Mouse (Mus musculus): ENCODE data around the gene Fam160b1. TPM values are rescaled to one million over a fixed set of nuclear protein-coding genes. Genes with fewer than 3 reads are reported as not detected.

Gene Fam160b1
- polyA plus RNA-seq, 1 experiment from 2014 or later, result 12.7 TPM

DNA sequence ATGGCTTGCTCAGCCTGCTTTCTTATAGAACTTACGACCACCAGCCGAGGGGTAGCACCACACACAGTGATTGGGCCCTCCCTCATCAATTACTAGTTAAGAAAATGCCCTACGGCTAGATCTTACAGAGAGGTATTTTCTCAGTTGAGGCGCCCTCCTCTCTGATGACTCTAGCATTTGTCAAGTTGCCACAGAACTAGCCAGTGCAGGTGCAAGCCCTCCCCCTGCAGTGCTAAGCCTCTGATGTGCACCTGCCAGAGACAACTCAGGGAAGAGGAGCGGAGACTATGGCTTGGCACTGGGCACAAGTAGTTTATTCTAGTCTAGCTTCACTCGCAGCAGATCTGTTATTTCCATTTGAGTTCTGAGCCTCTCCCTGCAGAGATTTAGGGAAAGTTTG is 71.0 kb downstream of the Fam160b1 start:
- Histone ChIP-seq H3K36me3 (ENCODE audit: control insufficient read depth, insufficient read depth, low read length) (no peaks in the 10 kb centered on the region), H3K27me3 (replicated peaks; ENCODE audit: control insufficient read depth, insufficient read depth, low read length) (no peaks in the 10 kb centered on the region), H3K9me3 (replicated peaks; ENCODE audit: control insufficient read depth, low read length) (no peaks in the 10 kb centered on the region), H3K9ac (ENCODE audit: low read length) (no peak overlapping the region), H3K27ac (ENCODE audit: low read depth, low read length) (no peak overlapping the region), H3K4me2 (ENCODE audit: low read length) (no peak overlapping the region), H3K4me3 (ENCODE audit: low read depth, low read length) (no peak overlapping the region), H3K4me1 (ENCODE audit: control insufficient read depth, insufficient read depth, low read length) (no peaks in the 10 kb centered on the region; the same call in 1 of the 2 replicates)
- DNase-seq (ENCODE audit: low spot score) (no peak), ATAC-seq (no peak)
- WGBS, result 49% methylated on average over 6 of the region's 6 CpGs

DNA sequence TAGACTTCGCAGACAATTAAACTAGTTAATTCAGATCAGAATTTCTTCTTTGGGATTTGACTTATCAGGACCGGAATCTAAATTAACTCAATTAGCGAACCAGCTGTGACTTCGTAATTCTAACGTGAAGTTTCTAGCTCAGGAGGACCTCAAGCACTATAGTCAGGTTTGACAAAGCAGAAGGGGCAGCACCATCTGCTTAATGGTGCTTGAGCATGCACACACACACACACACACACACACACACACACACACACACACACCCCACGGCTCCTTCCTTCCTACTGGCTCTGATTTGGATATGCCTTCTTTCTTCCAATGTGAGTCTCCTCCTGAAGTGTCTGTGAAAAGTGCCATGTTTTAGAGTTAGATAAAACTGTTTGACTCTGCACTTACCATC is 73.5 kb downstream of the Fam160b1 start:
- no peak for DNase-seq (ENCODE audit: low spot score)
- no peak for ATAC-seq
- Histone ChIP-seq H3K9me3 (replicated peaks; ENCODE audit: control insufficient read depth, low read length) (no peaks in the 10 kb centered on the region), H3K4me1 (ENCODE audit: control insufficient read depth, insufficient read depth, low read length) (no peaks in the 10 kb centered on the region; the same call in 1 of the 2 replicates), H3K4me2 (ENCODE audit: low read length) (no peak overlapping the region), H3K9ac (ENCODE audit: low read length) (no peak overlapping the region), H3K36me3 (ENCODE audit: control insufficient read depth, insufficient read depth, low read length) (no peaks in the 10 kb centered on the region), H3K27ac (ENCODE audit: low read depth, low read length) (no peak overlapping the region), H3K4me3 (ENCODE audit: low read depth, low read length) (no peak overlapping the region), H3K27me3 (replicated peaks; ENCODE audit: control insufficient read depth, insufficient read depth, low read length) (no peaks in the 10 kb centered on the region)
- WGBS, result 51% methylated on average over 6 of the region's 6 CpGs

DNA sequence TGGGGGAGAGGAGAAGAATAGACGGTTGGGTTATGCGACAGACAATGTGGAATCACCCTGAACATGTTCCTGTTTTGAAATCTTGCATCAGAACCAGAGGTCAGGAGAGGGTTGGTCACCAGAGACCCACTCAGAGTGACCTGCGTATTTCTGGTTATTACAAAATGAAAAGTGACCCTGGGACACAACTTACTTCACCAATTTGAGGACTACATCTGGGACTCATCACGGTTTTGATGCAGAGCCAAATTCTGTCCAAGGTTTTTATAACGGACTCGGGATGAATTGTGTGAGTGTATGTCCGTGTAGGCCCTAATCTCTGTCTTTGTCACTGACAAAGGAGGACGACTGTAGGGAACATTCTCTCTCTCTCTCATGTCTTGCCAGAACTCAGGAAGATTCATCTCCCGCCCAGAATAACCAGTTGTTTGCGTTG is 76.1 kb downstream of the Fam160b1 start:
- Histone ChIP-seq H3K27ac (ENCODE audit: low read depth, low read length) (no peak overlapping the region), H3K4me3 (ENCODE audit: low read depth, low read length) (no peak overlapping the region), H3K9me3 (replicated peaks; ENCODE audit: control insufficient read depth, low read length) (no peaks in the 10 kb centered on the region), H3K9ac (ENCODE audit: low read length) (no peak overlapping the region), H3K36me3 (ENCODE audit: control insufficient read depth, insufficient read depth, low read length) (no peaks in the 10 kb centered on the region), H3K27me3 (replicated peaks; ENCODE audit: control insufficient read depth, insufficient read depth, low read length) (no peaks in the 10 kb centered on the region), H3K4me2 (ENCODE audit: low read length) (no peak overlapping the region), H3K4me1 (ENCODE audit: control insufficient read depth, insufficient read depth, low read length) (no peaks in the 10 kb centered on the region; the same call in 1 of the 2 replicates)
- 65% methylated on average over 10 of the region's 10 CpGs for WGBS
- ATAC-seq (no peak), DNase-seq (ENCODE audit: low spot score) (no peak)

DNA sequence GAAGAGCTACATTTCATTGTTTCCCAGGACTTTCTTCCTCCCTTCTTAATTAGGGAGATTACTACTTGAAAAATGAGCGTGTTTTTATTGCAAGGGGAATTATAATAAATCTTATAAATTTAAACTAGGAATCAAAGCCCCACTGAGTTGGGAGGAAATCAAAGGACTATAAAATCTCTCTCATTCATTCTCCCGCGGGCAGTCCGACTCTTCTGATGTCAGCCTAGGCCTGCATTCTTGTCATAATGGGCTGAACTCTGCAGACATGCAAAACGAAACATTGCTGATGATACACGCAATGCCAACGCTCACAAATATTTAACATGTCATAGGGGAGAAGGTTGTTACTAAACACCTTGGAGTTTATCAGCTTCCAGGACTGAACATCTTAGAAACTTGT is 76.6 kb downstream of the Fam160b1 start:
- H3K27ac ChIP-seq (ENCODE audit: low read depth, low read length), result no peak overlapping the region
- DNase-seq (ENCODE audit: low spot score) (no peak), ATAC-seq (no peak)
- 66% methylated on average over 7 of the region's 7 CpGs for WGBS
- H3K4me3 ChIP-seq (ENCODE audit: low read depth, low read length), result no peak overlapping the region
- no peaks in the 10 kb centered on the region for H3K4me1 ChIP-seq (ENCODE audit: control insufficient read depth, insufficient read depth, low read length)
- no peaks in the 10 kb centered on the region for H3K27me3 ChIP-seq (replicated peaks; ENCODE audit: control insufficient read depth, insufficient read depth, low read length)
- no peak overlapping the region for H3K4me2 ChIP-seq (ENCODE audit: low read length)
- H3K9me3 ChIP-seq (replicated peaks; ENCODE audit: control insufficient read depth, low read length), result no peaks in the 10 kb centered on the region
- no peaks in the 10 kb centered on the region for H3K36me3 ChIP-seq (ENCODE audit: control insufficient read depth, insufficient read depth, low read length)
- H3K9ac ChIP-seq (ENCODE audit: low read length), result no peak overlapping the region

Other genes starting within 250 kb of the Fam160b1 start
- 24.0 and 35.5 TPM in 2 replicates for gene Ablim1, start 45.8 kb upstream of the Fam160b1 start, polyA plus RNA-seq (2014; fragmentation: Nextera tagmentation; extraction: Ambion mirVana)
- 14.9 and 15.4 TPM in 2 replicates for gene Trub1, start 92.2 kb downstream of the Fam160b1 start, polyA plus RNA-seq (2014; fragmentation: Nextera tagmentation; extraction: Ambion mirVana)